Mouse (Mus musculus): Measurements from ENCODE around the gene Rgs7. TPM values are rescaled to one million over a fixed set of nuclear protein-coding genes. Genes with fewer than 3 reads are reported as not detected.

The Rgs7 gene
- polyA plus RNA-seq, 1 experiment from 2014 or later, result 0.33 TPM

GRCm38 (mm10) chr1:175509989-175510388 lies 17.7 kb upstream of the Rgs7 start:
- no peak overlapping the region for H3K4me3 ChIP-seq (ENCODE audit: low read depth, low read length)
- no peaks in the 10 kb centered on the region for H3K9me3 ChIP-seq (ENCODE audit: control insufficient read depth, low read length)
- H3K36me3 ChIP-seq (ENCODE audit: control insufficient read depth, insufficient read depth, low read length), result no peaks in the 10 kb centered on the region
- H3K4me2 ChIP-seq (ENCODE audit: low read depth, severe bottlenecking), result no peak overlapping the region
- H3K27ac ChIP-seq (replicated peaks; ENCODE audit: low read depth, low read length), result no peak overlapping the region
- ATAC-seq (ENCODE audit: insufficient number of reproducible peaks, low FRiP score, low TSS enrichment, low read depth) (peak; percentile 75; the same call in 1 of the 2 replicates), DNase-seq (ENCODE audit: low spot score) (peak; percentile 34)
- no peaks in the 10 kb centered on the region for H3K27me3 ChIP-seq (ENCODE audit: control insufficient read depth, insufficient read depth, low read length)
- 47% methylated on average over 3 of the region's 3 CpGs for whole genome bisulfite sequencing
- H3K9ac ChIP-seq (ENCODE audit: low read length), result no peak overlapping the region
- H3K4me1 ChIP-seq (ENCODE audit: control insufficient read depth, insufficient read depth, low read length), result no peaks in the 10 kb centered on the region

GRCm38 (mm10) chr1:175492683-175493043 lies 363 bp upstream of the Rgs7 start:
- Histone ChIP-seq H3K9me3 (ENCODE audit: control insufficient read depth, low read length) (no peaks in the 10 kb centered on the region), H3K27ac (replicated peaks; ENCODE audit: low read depth, low read length) (no peak overlapping the region), H3K36me3 (ENCODE audit: control insufficient read depth, insufficient read depth, low read length) (no peaks in the 10 kb centered on the region), H3K4me2 (ENCODE audit: low read depth, severe bottlenecking) (peak overlapping the region; percentile 99), H3K27me3 (ENCODE audit: control insufficient read depth, insufficient read depth, low read length) (peaks cover 18% of the 10 kb centered on the region), H3K4me3 (ENCODE audit: low read depth, low read length) (peak overlapping the region; percentile 56), H3K9ac (ENCODE audit: low read length) (peak overlapping the region; percentile 27; the same call in 1 of the 2 replicates), H3K4me1 (ENCODE audit: control insufficient read depth, insufficient read depth, low read length) (no peaks in the 10 kb centered on the region)
- ATAC-seq (ENCODE audit: insufficient number of reproducible peaks, low FRiP score, low TSS enrichment, low read depth) (peak; percentile 77), DNase-seq (ENCODE audit: low spot score) (no peak)
- 2% methylated on average over 11 of the region's 11 CpGs for WGBS

GRCm38 (mm10) chr1:175491511-175491860 lies 814 bp downstream of the Rgs7 start:
- DNase-seq (ENCODE audit: low spot score) (no peak), ATAC-seq (ENCODE audit: insufficient number of reproducible peaks, low FRiP score, low TSS enrichment, low read depth) (no peak)
- H3K27ac ChIP-seq (replicated peaks; ENCODE audit: low read depth, low read length), result no peak overlapping the region
- peaks cover 18% of the 10 kb centered on the region for H3K27me3 ChIP-seq (ENCODE audit: control insufficient read depth, insufficient read depth, low read length)
- no peaks in the 10 kb centered on the region for H3K4me1 ChIP-seq (ENCODE audit: control insufficient read depth, insufficient read depth, low read length)
- no peaks in the 10 kb centered on the region for H3K9me3 ChIP-seq (ENCODE audit: control insufficient read depth, low read length)
- WGBS, result 10% methylated on average over 6 of the region's 6 CpGs
- H3K4me3 ChIP-seq (ENCODE audit: low read depth, low read length), result no peak overlapping the region; the same call in 1 of the 2 replicates
- no peak overlapping the region for H3K9ac ChIP-seq (ENCODE audit: low read length)
- H3K36me3 ChIP-seq (ENCODE audit: control insufficient read depth, insufficient read depth, low read length), result no peaks in the 10 kb centered on the region
- H3K4me2 ChIP-seq (ENCODE audit: low read depth, severe bottlenecking), result peak overlapping the region; percentile 99

- no peak overlapping the region for H3K27ac ChIP-seq (replicated peaks; ENCODE audit: low read depth, low read length)
- no peaks in the 10 kb centered on the region for H3K9me3 ChIP-seq (ENCODE audit: control insufficient read depth, low read length)
- no peak overlapping the region for H3K4me2 ChIP-seq (ENCODE audit: low read depth, severe bottlenecking)
- no peak overlapping the region for H3K9ac ChIP-seq (ENCODE audit: low read length)
- no peak for DNase-seq (ENCODE audit: low spot score)
- no peaks in the 10 kb centered on the region for H3K4me1 ChIP-seq (ENCODE audit: control insufficient read depth, insufficient read depth, low read length)
- H3K27me3 ChIP-seq (ENCODE audit: control insufficient read depth, insufficient read depth, low read length), result no peaks in the 10 kb centered on the region
- H3K4me3 ChIP-seq (ENCODE audit: low read depth, low read length), result no peak overlapping the region
- no peak for ATAC-seq (ENCODE audit: insufficient number of reproducible peaks, low FRiP score, low TSS enrichment, low read depth)
- H3K36me3 ChIP-seq (ENCODE audit: control insufficient read depth, insufficient read depth, low read length), result no peaks in the 10 kb centered on the region
- 66% methylated on average over 4 of the region's 4 CpGs for WGBS
Observed at GRCm38 (mm10) chr1:175485109-175485508, 7.2 kb downstream of the Rgs7 start.

- Histone ChIP-seq H3K27ac (replicated peaks; ENCODE audit: low read depth, low read length) (no peak overlapping the region), H3K36me3 (ENCODE audit: control insufficient read depth, insufficient read depth, low read length) (no peaks in the 10 kb centered on the region), H3K4me2 (ENCODE audit: low read depth, severe bottlenecking) (no peak overlapping the region), H3K27me3 (ENCODE audit: control insufficient read depth, insufficient read depth, low read length) (no peaks in the 10 kb centered on the region), H3K4me3 (ENCODE audit: low read depth, low read length) (no peak overlapping the region), H3K4me1 (ENCODE audit: control insufficient read depth, insufficient read depth, low read length) (no peaks in the 10 kb centered on the region), H3K9me3 (ENCODE audit: control insufficient read depth, low read length) (no peaks in the 10 kb centered on the region), H3K9ac (ENCODE audit: low read length) (no peak overlapping the region)
- 86% methylated on average over 5 of the region's 5 CpGs for whole genome bisulfite sequencing
- no peak for ATAC-seq (ENCODE audit: insufficient number of reproducible peaks, low FRiP score, low TSS enrichment, low read depth)
- no peak for DNase-seq (ENCODE audit: low spot score)
Observed at GRCm38 (mm10) chr1:175473060-175473459, 19.2 kb downstream of the Rgs7 start.

GRCm38 (mm10) chr1:175469087-175469788 lies 23.1 kb downstream of the Rgs7 start:
- ATAC-seq (ENCODE audit: insufficient number of reproducible peaks, low FRiP score, low TSS enrichment, low read depth), result no peak
- 69% methylated on average over 8 of the region's 8 CpGs for WGBS
- no peaks in the 10 kb centered on the region for H3K9me3 ChIP-seq (ENCODE audit: control insufficient read depth, low read length)
- no peaks in the 10 kb centered on the region for H3K36me3 ChIP-seq (ENCODE audit: control insufficient read depth, insufficient read depth, low read length)
- H3K27ac ChIP-seq (replicated peaks; ENCODE audit: low read depth, low read length), result no peak overlapping the region
- H3K27me3 ChIP-seq (ENCODE audit: control insufficient read depth, insufficient read depth, low read length), result no peaks in the 10 kb centered on the region
- no peak overlapping the region for H3K9ac ChIP-seq (ENCODE audit: low read length)
- H3K4me3 ChIP-seq (ENCODE audit: low read depth, low read length), result no peak overlapping the region
- DNase-seq (ENCODE audit: low spot score), result no peak
- H3K4me2 ChIP-seq (ENCODE audit: low read depth, severe bottlenecking), result no peak overlapping the region
- no peaks in the 10 kb centered on the region for H3K4me1 ChIP-seq (ENCODE audit: control insufficient read depth, insufficient read depth, low read length)

GRCm38 (mm10) chr1:175464566-175464965 lies 27.7 kb downstream of the Rgs7 start:
- H3K9me3 ChIP-seq (ENCODE audit: control insufficient read depth, low read length), result no peaks in the 10 kb centered on the region
- no peaks in the 10 kb centered on the region for H3K36me3 ChIP-seq (ENCODE audit: control insufficient read depth, insufficient read depth, low read length)
- no peak overlapping the region for H3K4me2 ChIP-seq (ENCODE audit: low read depth, severe bottlenecking)
- H3K4me1 ChIP-seq (ENCODE audit: control insufficient read depth, insufficient read depth, low read length), result no peaks in the 10 kb centered on the region
- no peak overlapping the region for H3K4me3 ChIP-seq (ENCODE audit: low read depth, low read length)
- no peaks in the 10 kb centered on the region for H3K27me3 ChIP-seq (ENCODE audit: control insufficient read depth, insufficient read depth, low read length)
- DNase-seq (ENCODE audit: low spot score), result no peak
- no peak for ATAC-seq (ENCODE audit: insufficient number of reproducible peaks, low FRiP score, low TSS enrichment, low read depth)
- no peak overlapping the region for H3K9ac ChIP-seq (ENCODE audit: low read length)
- 84% methylated on average over 2 of the region's 2 CpGs for WGBS
- H3K27ac ChIP-seq (replicated peaks; ENCODE audit: low read depth, low read length), result no peak overlapping the region

- Histone ChIP-seq H3K4me1 (ENCODE audit: control insufficient read depth, insufficient read depth, low read length) (no peaks in the 10 kb centered on the region), H3K9ac (ENCODE audit: low read length) (no peak overlapping the region), H3K27me3 (ENCODE audit: control insufficient read depth, insufficient read depth, low read length) (no peaks in the 10 kb centered on the region), H3K4me3 (ENCODE audit: low read depth, low read length) (no peak overlapping the region), H3K36me3 (ENCODE audit: control insufficient read depth, insufficient read depth, low read length) (no peaks in the 10 kb centered on the region), H3K27ac (replicated peaks; ENCODE audit: low read depth, low read length) (no peak overlapping the region), H3K9me3 (ENCODE audit: control insufficient read depth, low read length) (no peaks in the 10 kb centered on the region), H3K4me2 (ENCODE audit: low read depth, severe bottlenecking) (no peak overlapping the region)
- ATAC-seq (ENCODE audit: insufficient number of reproducible peaks, low FRiP score, low TSS enrichment, low read depth) (no peak), DNase-seq (ENCODE audit: low spot score) (no peak)
- 89% methylated on average over 2 of the region's 2 CpGs for WGBS
Observed at GRCm38 (mm10) chr1:175462351-175462750, 29.9 kb downstream of the Rgs7 start.
